Mouse (Mus musculus) heart, postnatal 25 days (tissue): ENCODE results near the gene Ftl1. TPM values are rescaled to one million over a fixed set of nuclear protein-coding genes. Genes with fewer than 3 reads are reported as not detected.

ENCODE experiments used
- DNase-seq: peaks from one replicate; pipeline ENCODE4 v3.0.0; 2022; ENCODE audit warnings: low spot score
- intact Hi-C: fragments of 180-260 bp; cut with DNase I; formaldehyde crosslinking; loops from one replicate; pipeline ENCODE4 v1.15.1; 2025
- microRNA-seq: library from miRNA; unstranded; fragments of <30 nt; microRNA quantifications from one replicate; pipeline ENCODE4 v1.2.0, GENCODE M21; 2022
- total RNA-seq, 2 experiments: library from RNA; stranded (reverse); gene quantifications; 2 replicates each; pipeline ENCODE4 v1.2.3; 2021

The Ftl1 gene
- total RNA-seq, 2 experiments from 2014 or later, result 210 to 232 TPM

- intact Hi-C loops, result no loop called here
- no peak for DNase-seq
Observed at GRCm38 (mm10) chr7:45419859-45420614, 39.6 kb downstream of the Ftl1 start.

- intact Hi-C loops, result no loop called here
- no peak for DNase-seq
Observed at GRCm38 (mm10) chr7:45417962-45418492, 41.7 kb downstream of the Ftl1 start.

GRCm38 (mm10) chr7:45415636-45416035, 44.0 kb downstream of the Ftl1 start:
- intact Hi-C loops, result no loop called here
- no peak for DNase-seq

DNA sequence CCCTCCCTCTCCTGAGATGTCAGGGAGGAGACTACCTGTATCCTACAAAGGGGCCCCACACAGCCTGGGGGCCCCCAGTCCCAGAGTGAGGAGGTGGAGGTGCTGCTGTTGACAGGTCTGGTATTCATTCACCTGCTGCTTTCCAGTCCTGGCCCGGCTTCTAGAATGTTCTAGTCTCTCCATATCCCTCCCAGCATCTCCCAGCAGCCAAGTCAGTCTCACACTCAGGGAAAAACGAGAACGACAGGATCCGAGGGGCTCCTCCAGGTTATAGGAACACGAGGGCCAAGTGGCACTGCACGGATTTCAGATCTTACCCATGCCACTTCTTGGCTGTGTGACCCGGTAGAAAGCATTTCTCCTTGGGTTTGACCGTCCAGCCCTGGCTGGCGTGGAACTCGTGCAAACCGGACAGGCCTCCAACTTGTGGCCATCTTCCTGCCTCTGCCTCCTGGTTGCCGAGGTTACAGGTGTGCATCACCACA, 44.9 kb downstream of the Ftl1 start:
- intact Hi-C loops, result no loop called here
- DNase-seq, result no peak

DNA sequence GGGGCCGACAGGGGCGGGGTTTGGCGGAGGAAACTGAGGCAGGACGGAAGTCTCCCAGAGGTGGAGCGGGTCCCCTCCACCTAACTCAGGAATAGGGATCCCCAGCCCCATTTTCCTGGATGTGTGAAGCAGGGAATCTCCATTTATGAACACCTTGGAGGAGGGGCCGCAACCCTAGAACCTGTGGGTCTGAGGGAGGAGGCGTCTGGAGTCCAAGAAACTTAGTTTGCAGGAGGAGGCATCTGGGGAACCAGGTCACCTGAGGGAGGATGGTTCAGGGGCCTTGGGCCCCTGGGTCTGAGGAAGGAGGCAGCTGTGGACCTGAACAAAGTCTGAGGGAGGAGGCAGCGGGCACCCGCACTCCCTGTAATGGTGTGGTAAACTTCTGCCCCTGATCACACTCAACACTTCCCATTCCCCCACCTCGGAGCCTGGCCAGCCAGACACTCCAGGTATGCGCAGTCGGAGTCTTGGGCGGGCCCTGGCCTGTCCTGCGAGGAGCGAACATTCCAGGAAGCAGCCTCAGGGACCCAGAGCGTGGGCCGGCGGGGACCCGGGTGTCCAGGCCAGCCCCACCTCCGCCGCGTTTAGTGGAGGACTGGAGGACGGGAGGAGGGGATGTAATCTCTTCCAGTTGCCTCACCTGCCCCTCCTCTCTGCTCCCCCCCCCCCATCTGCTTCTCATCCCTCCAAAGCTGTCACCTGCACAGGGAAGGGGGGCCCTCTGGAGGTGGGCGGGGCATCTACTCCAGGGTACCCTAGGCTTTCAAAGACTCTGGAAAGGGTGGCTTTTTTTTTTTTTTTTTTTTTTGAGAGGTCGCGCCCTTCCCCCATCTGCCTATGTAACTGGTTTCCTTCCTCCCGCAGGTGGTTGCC, 45.6 kb downstream of the Ftl1 start:
- intact Hi-C loops, result no loop called here
- DNase-seq, result no peak

- intact Hi-C loops, result no loop called here
- DNase-seq, result no peak
Observed at GRCm38 (mm10) chr7:45413113-45413863, 46.4 kb downstream of the Ftl1 start, which contains the start of gene Ntf5. TSS of gene Ntf5 (plus strand) at chr7:45413695.

GRCm38 (mm10) chr7:45412421-45412820, 47.3 kb downstream of the Ftl1 start:
- intact Hi-C loops, result no loop called here
- DNase-seq, result no peak

- intact Hi-C loops, result no loop called here
- DNase-seq, result no peak
Observed at GRCm38 (mm10) chr7:45409497-45410163, 50.1 kb downstream of the Ftl1 start.

DNA sequence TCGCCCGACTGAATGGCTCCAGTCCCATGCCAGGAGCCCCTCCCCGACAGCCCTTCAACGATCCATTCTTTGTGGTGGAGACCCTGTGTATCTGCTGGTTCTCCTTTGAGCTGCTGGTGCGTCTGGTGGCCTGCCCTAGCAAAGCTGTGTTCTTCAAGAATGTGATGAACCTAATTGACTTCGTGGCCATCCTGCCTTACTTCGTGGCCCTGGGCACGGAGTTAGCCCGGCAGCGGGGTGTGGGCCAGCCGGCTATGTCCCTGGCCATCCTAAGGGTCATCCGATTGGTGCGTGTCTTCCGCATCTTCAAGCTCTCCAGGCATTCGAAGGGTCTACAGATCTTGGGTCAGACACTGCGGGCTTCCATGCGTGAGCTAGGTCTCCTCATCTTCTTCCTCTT, 50.7 kb downstream of the Ftl1 start:
- no peak for DNase-seq
- intact Hi-C loops, result no loop called here

DNA sequence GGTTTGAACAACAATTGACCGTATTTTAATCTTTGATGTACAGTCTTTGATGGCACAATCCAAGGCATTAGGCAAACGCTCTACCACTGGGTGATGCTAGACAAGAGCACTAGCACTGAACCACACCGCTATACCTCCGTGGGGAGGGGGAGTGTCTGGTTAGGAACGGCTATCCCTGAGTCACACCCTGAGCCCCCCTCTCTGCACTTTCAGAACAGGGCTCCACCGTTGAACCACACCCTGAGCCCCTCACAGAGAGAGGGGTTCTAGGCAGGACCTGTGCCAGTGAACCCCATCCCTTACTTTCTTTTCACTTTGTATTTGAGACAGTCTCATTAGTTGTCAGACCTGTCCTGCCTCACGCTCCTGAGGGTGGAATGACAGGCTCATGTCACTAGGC, 51.3 kb downstream of the Ftl1 start:
- no peak for DNase-seq
- intact Hi-C loops, result no loop called here

Small RNA genes lying within 50 kb of the gene (microRNA-seq; reads per million reads assigned to microRNA genes)
- gene Gm22133, result not detected

Other genes with a start within 250 kb of the Ftl1 start
- not detected for gene Dkkl1, start 247.7 kb downstream of the Ftl1 start, total RNA-seq
- gene Tead2, start 244.1 kb downstream of the Ftl1 start, total RNA-seq, result 10 to 100 TPM in 1 of 2 experiments, 1 to 10 TPM in 1; 7.0 to 12.0 TPM
- gene Cd37, start 220.8 kb downstream of the Ftl1 start, total RNA-seq, result 1 to 10 TPM; 2.9 to 3.2 TPM
- gene Slc6a16, start 218.8 kb downstream of the Ftl1 start, total RNA-seq, result not detected
- gene Slc6a21, start 182.4 kb downstream of the Ftl1 start, total RNA-seq, result not detected
- gene Trpm4, start 126.1 kb downstream of the Ftl1 start, total RNA-seq, result 10 to 100 TPM; 23.5 to 25.0 TPM
- 100 to 1,000 TPM; 773 to 825 TPM for gene Hrc, start 124.6 kb downstream of the Ftl1 start, total RNA-seq
- under 1 TPM; 0.18 to 0.25 TPM for gene Ppfia3, start 92.9 kb downstream of the Ftl1 start, total RNA-seq
- 1 to 10 TPM; 1.8 to 2.0 TPM for gene Lin7b, start 89.3 kb downstream of the Ftl1 start, total RNA-seq
- gene Snrnp70, start 64.1 kb downstream of the Ftl1 start, total RNA-seq, result 100 to 1,000 TPM; 110 to 111 TPM
- gene Kcna7, start 54.2 kb downstream of the Ftl1 start, total RNA-seq, result 1 to 10 TPM; 3.2 to 3.7 TPM
- gene Ntf5, start 46.2 kb downstream of the Ftl1 start, total RNA-seq, result under 1 TPM; 0.14 to 0.39 TPM
- not detected for gene Lhb, start 39.1 kb downstream of the Ftl1 start, total RNA-seq
- gene Gys1, start 25.0 kb downstream of the Ftl1 start, total RNA-seq, result 10 to 100 TPM; 93.1 to 98.1 TPM
- gene Ruvbl2, start 21.8 kb downstream of the Ftl1 start, total RNA-seq, result 10 to 100 TPM; 28.5 to 29.3 TPM
- gene Bax, start 7.0 kb upstream of the Ftl1 start, total RNA-seq, result 10 to 100 TPM; 24.7 to 26.7 TPM
- gene Tulp2, start 22.0 kb upstream of the Ftl1 start, total RNA-seq, result not detected
- gene Gm45808, start 26.9 kb upstream of the Ftl1 start, total RNA-seq, result 1 to 10 TPM; 4.0 to 5.1 TPM
- gene Dhdh, start 28.9 kb upstream of the Ftl1 start, total RNA-seq, result 1 to 10 TPM; 5.9 to 6.7 TPM
- gene Nucb1, start 50.5 kb upstream of the Ftl1 start, total RNA-seq, result 100 to 1,000 TPM; 126 to 129 TPM
- gene Ppp1r15a, start 66.4 kb upstream of the Ftl1 start, total RNA-seq, result 10 to 100 TPM; 22.7 to 23.9 TPM
- gene Plekha4, start 66.4 kb upstream of the Ftl1 start, total RNA-seq, result 1 to 10 TPM; 2.2 to 4.7 TPM
- under 1 TPM; 0.18 to 0.59 TPM for gene Hsd17b14, start 95.0 kb upstream of the Ftl1 start, total RNA-seq
- 100 to 1,000 TPM; 188 to 200 TPM for gene Bcat2, start 110.3 kb upstream of the Ftl1 start, total RNA-seq
- gene Fgf21, start 155.6 kb upstream of the Ftl1 start, total RNA-seq, result not detected
- gene Fut1, start 157.4 kb upstream of the Ftl1 start, total RNA-seq, result not detected
- gene Izumo1, start 161.9 kb upstream of the Ftl1 start, total RNA-seq, result under 1 TPM; 0.21 to 0.39 TPM
- gene Rasip1, start 167.6 kb upstream of the Ftl1 start, total RNA-seq, result 10 to 100 TPM; 26.3 to 33.6 TPM
- gene Mamstr, start 180.1 kb upstream of the Ftl1 start, total RNA-seq, result 1 to 10 TPM; 6.0 to 8.4 TPM
- under 1 TPM; 0.47 to 0.78 TPM for gene Fut2, start 206.5 kb upstream of the Ftl1 start, total RNA-seq
- under 1 TPM; 0.14 to 0.29 TPM for gene Ntn5, start 224.1 kb upstream of the Ftl1 start, total RNA-seq
- gene Sec1, start 234.5 kb upstream of the Ftl1 start, total RNA-seq, result under 1 TPM in 1 of 2 experiments, not detected in 1; 0.16 TPM
- gene Car11, start 240.0 kb upstream of the Ftl1 start, total RNA-seq, result 1 to 10 TPM; 2.5 to 3.8 TPM
- 100 to 1,000 TPM in 1 of 2 experiments, 10 to 100 TPM in 1; 13.6 to 153 TPM for gene Dbp, start 245.2 kb upstream of the Ftl1 start, total RNA-seq